Mouse (Mus musculus) small intestine, adult 2 months (tissue): ENCODE results near the gene 3110009E18Rik.

Experiments
- CTCF ChIP-seq: fragments of 200-500 bp; IDR thresholded peaks from 2 replicates; pipeline ENCODE4 v1.5.1; 2012; ENCODE audit warnings: low read depth, mild to moderate bottlenecking, control low read depth, inconsistent platforms, low read length, moderate library complexity, mixed read lengths; ENCODE audit not compliant: insufficient replicate concordance, insufficient read length; ENCODE audit errors: extremely low read depth
- POLR2A ChIP-seq: fragments of 200-500 bp; IDR thresholded peaks from 2 replicates; pipeline ENCODE4 v1.6.1; 2012; ENCODE audit warnings: low read depth, mild to moderate bottlenecking, control low read depth, inconsistent platforms, low read length, moderate library complexity

DNA sequence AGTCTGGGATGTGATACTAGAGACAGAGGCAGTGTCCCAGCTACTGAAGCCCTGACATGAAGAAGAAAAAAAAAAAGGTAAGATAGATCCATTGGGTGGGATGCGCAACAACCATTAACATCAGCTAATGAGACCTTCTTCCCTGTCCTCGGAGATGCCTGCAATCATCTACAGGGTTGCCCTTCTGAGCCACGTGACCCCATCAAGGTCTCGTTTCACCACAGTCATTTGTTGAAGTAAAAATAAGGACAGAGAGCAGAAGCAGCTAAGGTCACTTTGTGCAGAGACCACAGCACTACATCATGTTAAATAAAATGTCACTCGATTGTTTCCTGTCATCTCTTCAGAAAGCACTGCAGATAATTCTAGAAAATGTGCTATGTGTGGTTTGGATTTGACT, 82.8 kb downstream of the 3110009E18Rik start:
- TF ChIP-seq POLR2A (no peak), CTCF (no peak)
